Mouse (Mus musculus): ENCODE measurements around the gene Uba7. TPM values are rescaled to one million over a fixed set of nuclear protein-coding genes. Genes with fewer than 3 reads are reported as not detected.

The Uba7 gene
- total RNA-seq (2021), result 1 to 10 TPM; 2.6 to 2.8 TPM
- long read RNA-seq, experiment 1, partial matches to known transcripts, result 0 of 2 reads
- long read RNA-seq, experiment 1, other reads (novel, unspliced or antisense), result 2 of 2 reads
- long read RNA-seq, experiment 2, partial matches to known transcripts, result 0 of 1 reads
- long read RNA-seq, experiment 2, other reads (novel, unspliced or antisense), result 0 of 1 reads

GRCm38 (mm10) chr9:107975399-107976386, at the start of gene Uba7:
Gene Uba7 (plus strand): TSS chr9:107975505.
- DNase-seq (ENCODE audit: low spot score), result peak; percentile 28

- no peak for DNase-seq (ENCODE audit: low spot score)
These were observed 48.3 kb upstream of the Uba7 start for GRCm38 (mm10) chr9:107926920-107927420.

- DNase-seq (ENCODE audit: low spot score), result no peak
These were observed 47.6 kb upstream of the Uba7 start for GRCm38 (mm10) chr9:107927749-107928148.

- DNase-seq (ENCODE audit: low spot score), result no peak
These were observed 47.1 kb upstream of the Uba7 start, which contains the start of gene Actl11 for GRCm38 (mm10) chr9:107928169-107928568. Gene Actl11 (plus strand): TSS chr9:107928469.

GRCm38 (mm10) chr9:107932221-107932620, 43.1 kb upstream of the Uba7 start:
- no peak for DNase-seq (ENCODE audit: low spot score)

GRCm38 (mm10) chr9:107934146-107934545, 41.2 kb upstream of the Uba7 start:
- DNase-seq (ENCODE audit: low spot score), result no peak

GRCm38 (mm10) chr9:107935374-107935773, 39.9 kb upstream of the Uba7 start, which contains the start of gene Camkv:
Gene Camkv (plus strand): TSS chr9:107935674.
- no peak for DNase-seq (ENCODE audit: low spot score)

GRCm38 (mm10) chr9:107935790-107936214, 39.5 kb upstream of the Uba7 start:
- no peak for DNase-seq (ENCODE audit: low spot score)

- no peak for DNase-seq (ENCODE audit: low spot score)
These were observed 39.0 kb upstream of the Uba7 start for GRCm38 (mm10) chr9:107936215-107936822.

GRCm38 (mm10) chr9:107936831-107937230, 38.5 kb upstream of the Uba7 start:
- DNase-seq (ENCODE audit: low spot score), result no peak

- DNase-seq (ENCODE audit: low spot score), result peak; percentile 51
These were observed 27.8 kb upstream of the Uba7 start for GRCm38 (mm10) chr9:107947241-107948194.

GRCm38 (mm10) chr9:107949184-107949921, 26.0 kb upstream of the Uba7 start:
- DNase-seq (ENCODE audit: low spot score), result no peak

GRCm38 (mm10) chr9:107949922-107950235, 25.4 kb upstream of the Uba7 start, which contains the start of gene Traip:
Gene Traip (plus strand): TSS chr9:107950136.
- DNase-seq (ENCODE audit: low spot score), result no peak

- DNase-seq (ENCODE audit: low spot score), result peak; percentile 94
These were observed 24.6 kb upstream of the Uba7 start for GRCm38 (mm10) chr9:107950460-107951355.

- DNase-seq (ENCODE audit: low spot score), result peak; percentile 53
These were observed 19.6 kb upstream of the Uba7 start for GRCm38 (mm10) chr9:107955613-107956289.

- DNase-seq (ENCODE audit: low spot score), result no peak
These were observed 18.2 kb upstream of the Uba7 start for GRCm38 (mm10) chr9:107957141-107957540.

- DNase-seq (ENCODE audit: low spot score), result no peak
These were observed 15.4 kb upstream of the Uba7 start for GRCm38 (mm10) chr9:107959896-107960295.

GRCm38 (mm10) chr9:107960928-107961327, 14.4 kb upstream of the Uba7 start:
- DNase-seq (ENCODE audit: low spot score), result no peak

Measured in gastrocnemius, adult 18-20 months (tissue).